Mouse (Mus musculus) frontal cortex, postnatal 14 days (tissue): ENCODE results near the gene Rin2.
A peak's percentile ranks its signal among the peaks of the same experiment; 100 is the strongest.

ENCODE experiments used
- DNase-seq, 2 experiments: peaks; one replicate each; pipeline ENCODE4 v3.0.0; 2022; ENCODE audit warnings: low spot score in 2 of 2

Rin2 gene

DNA sequence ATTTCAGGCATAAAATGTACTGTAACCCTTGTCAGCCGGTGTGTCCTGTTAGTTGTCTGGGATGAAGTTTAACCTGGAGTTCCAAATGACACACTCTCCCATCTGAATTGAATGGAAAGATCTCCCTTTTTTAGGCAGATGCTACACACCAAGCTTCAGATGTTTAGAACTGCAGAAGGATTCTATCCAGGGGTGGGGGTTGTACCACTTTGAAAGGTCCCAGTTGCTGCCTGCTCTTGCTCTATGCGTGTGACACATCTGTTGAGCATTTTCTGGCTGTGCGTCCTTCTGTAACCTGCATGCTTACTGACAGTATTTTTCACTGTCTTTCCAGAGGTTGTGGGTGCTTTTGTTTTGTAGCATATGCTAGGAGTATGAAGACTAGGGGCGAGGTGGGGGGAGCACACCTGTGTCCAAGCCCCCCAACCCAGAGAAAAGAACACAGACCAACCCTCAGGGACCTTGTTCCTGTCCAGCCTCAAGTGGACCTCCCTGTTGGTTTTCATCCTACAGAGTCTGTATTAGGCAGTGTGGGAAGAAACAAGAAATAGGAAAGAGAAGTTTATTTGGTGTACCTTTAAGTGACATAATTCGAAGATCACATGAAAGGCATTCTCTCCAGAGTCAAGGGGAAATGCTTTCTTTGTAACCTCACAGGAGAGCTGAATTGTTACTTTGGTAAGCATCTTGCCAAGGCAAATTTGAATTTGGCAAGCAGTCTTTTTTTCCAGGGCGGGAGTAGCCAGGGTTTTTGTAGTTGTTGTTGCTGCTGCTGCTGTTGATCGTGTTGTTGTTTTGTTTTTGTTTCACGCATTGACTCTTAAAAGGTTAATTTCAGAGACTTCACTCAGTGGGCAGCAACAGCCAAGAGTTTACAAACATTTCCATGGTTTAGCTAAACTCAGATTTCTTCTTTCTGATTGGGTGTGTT lies 186.4 kb downstream of the Rin2 start:
- DNase-seq, result no peak

DNA sequence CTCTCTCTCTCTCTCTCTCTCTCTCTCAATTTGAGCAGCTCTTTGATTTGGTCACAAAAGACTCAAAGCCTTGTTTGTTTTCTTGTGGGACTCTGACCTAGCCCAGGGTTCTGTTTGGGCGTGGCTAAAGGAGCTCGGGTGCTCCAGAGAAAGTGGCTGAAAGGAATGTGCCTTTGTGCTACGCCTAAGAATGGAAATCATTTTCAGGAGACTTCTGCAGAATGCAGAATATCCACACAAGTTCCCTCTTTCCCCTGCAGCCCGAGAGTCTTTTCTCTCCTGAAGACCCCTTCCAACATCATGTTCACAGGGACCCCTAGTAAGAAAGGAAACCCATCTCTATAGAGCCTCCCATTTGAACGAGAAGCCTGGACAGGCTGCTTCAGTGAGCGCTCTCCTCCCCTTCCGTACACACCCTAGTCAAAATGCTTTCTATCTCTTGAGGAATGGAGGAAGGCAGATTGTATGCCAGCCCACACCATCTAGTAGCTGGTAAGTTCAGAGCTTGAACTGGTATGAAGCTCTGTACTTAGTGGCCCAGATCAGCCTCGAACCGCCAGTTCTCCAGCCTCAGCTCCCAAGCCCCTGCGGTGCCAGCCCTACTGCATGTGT lies 187.3 kb downstream of the Rin2 start:
- DNase-seq, result no peak

GRCm38 (mm10) chr2:145865344-145865743 lies 190.3 kb downstream of the Rin2 start:
- no peak for DNase-seq

DNA sequence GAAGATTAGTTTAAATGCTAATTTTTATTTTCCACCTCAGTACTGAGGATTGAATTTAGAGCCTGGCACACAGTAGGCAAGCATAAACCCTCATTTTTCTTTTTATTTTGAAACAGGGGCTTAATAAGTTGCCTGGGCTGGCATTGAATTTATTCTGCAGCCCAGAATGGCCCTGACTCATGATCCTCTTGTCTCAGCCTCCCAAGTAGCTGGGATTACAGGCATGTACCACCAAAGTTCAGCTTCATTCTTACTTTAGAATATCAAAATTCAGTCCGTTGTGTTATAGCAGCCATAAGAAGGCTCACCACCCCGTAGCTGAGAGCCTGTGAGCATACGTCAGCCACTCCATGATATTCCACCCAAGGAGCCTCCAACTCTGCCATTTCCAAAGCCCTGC lies 191.2 kb downstream of the Rin2 start:
- no peak for DNase-seq

- no peak for DNase-seq
Observed at GRCm38 (mm10) chr2:145866695-145867449, 191.9 kb downstream of the Rin2 start.

DNA sequence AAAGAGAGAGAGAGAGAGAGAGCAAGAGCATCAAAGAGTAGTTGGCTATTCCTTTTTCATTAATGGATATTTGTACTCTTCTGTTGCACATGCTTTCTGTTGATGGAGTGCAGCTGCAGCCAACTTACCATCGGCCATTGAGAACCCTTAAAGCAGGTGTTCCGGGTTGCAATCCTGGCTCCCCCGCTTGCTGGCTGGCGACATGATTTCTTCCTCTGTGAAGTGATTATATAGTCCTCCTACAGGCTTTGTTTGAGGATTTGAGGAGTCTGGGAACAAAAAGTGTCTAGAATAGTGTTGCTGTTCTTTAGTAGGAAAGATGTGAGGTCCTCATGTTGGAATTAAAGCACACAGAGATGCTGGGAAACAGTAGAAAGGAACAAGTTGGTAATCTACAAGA lies 196.3 kb downstream of the Rin2 start:
- no peak for DNase-seq

DNA sequence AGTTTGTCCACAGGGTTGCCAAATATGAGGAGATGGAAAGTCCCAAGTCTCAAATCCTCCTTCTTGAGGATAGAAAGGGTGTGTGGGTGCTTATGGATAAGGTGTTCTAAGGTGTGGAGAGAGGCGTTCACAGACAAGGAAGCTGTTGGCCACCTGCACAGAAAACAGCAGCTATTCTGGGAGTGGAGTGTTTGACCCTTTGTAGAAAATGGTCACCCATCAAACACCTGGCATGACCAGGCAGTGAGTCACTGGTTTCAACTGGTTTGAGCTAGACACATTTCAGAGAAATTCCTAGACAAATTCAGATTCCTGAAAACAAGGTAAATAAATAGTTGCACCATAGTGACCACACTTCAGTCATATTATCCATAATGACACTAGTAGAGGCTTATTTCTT lies 197.1 kb downstream of the Rin2 start:
- no peak for DNase-seq

GRCm38 (mm10) chr2:145873953-145874352 lies 198.9 kb downstream of the Rin2 start:
- no peak for DNase-seq

- DNase-seq, result no peak
Observed at GRCm38 (mm10) chr2:145874879-145875482, 200.0 kb downstream of the Rin2 start.

GRCm38 (mm10) chr2:145877191-145877590 lies 202.2 kb downstream of the Rin2 start:
- DNase-seq, result no peak

- DNase-seq, result no peak
Observed at GRCm38 (mm10) chr2:145880887-145881747, 206.1 kb downstream of the Rin2 start.

DNA sequence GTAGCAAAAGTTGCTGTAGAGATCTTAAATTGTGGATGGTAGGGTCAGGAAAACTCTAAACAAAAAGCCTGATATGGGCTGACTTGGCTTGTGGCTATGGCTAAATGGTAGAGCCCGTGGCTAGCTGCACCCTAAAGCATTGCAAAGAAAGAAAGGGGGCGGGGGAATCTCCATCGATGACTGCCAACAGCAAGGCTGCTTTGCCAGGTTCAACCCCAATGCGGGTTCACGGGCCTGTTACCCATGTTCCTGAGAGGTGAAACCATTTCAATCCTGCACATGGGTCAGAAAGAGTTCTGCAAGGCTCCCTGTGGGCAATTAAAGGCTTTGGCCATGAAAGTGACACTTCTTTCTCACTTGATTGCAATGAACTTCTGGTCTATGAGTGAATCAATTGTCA lies 206.9 kb downstream of the Rin2 start:
- DNase-seq, result no peak

DNA sequence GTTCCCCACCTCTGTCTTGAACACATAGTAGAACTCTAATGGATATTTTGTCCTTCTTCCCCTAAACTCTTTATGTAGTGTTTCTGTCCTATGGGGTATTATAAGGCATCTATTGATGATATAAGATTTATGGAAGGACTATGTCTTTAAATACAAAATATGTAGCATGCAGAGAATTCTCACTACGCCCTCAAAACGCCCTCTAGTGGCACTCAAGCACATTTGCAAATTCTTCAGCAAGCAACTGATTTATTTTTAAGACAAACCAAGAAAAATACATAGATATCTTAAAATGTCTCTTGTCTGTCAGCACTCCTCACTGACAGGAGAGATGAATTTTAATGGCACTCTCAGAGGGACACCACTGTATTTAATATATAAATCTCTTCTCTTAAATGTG lies 207.4 kb downstream of the Rin2 start:
- no peak for DNase-seq

DNA sequence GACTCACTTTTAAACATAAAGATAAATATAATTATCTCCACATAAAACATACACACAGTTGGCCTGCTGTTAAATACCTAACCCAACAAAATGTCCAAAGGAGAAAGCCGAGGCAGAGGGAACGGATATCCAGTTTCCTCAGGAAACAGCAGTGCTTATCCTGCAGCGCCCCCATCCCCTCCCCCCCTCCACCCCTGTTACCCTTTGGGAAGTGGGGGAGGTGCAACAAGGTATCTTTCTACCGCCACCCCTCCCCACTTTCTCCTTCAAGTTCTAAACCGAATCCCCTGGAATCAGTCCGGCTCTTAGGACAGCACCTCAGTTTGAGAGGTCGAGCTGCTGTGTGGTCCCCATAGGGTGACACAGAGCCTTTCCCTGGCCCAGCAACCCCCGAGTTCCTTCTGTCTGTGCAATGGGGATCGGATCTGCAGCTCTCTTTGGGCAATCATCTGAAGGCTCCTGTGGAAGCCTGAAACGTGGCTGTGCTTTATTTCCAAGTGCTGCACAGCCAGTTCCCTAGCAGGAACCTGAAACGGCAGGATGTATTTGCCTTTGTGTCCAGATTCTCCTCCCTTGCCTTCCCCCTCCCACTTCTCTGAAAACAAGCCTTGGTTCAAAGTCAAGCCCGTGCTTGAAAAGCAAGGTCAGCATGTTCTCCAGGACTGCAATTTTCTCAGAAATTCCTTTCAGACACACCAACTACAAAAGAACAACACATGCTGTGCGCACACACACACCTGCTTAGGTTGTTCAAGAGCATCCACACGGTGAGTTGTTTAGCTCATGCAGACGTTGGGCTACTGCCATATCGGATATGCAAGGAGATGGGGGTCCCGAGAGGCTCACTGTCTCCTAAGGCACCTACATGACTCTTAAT lies 209.3 kb downstream of the Rin2 start:
- DNase-seq, result no peak

DNA sequence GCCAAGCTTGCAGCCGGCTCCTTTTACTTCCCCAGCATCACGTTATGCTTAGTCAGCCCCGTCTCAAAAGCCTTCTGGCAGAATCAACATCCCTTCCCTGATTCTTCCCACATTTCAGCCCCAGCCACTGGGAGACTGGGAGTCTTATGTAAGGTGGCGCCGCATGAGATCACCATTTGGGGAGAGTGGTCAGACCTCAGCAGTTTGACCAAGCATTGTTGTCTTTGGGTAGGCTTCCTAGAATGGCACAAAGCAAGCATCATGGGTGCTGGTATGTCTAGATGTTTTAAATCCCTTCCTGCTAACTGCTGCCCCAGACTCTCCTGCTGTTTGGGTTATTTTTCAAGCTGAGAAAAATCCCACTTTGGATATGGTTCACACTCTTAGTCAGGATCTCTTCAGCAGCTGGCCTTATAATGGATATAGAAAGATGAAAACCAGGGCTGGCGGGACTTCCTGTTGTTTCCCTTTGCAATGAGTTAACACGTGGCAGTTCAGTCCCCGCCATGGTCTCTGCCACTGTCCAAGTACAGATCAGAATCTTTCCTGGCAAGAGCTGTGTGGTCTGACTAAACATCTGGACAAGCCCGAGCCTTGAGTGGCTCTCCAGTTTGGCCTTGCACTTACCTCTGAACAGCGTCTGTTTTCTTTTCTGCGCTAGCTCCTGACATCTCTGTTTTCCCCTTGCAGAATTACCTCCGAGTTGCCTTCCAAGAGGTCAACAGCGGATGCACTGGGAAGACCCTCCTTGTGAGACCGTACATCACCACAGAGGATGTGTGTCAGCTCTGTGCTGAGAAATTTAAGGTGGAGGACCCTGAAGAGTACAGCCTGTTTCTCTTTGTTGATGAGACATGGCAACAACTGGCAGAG lies 210.1 kb downstream of the Rin2 start:
- DNase-seq, result no peak

DNA sequence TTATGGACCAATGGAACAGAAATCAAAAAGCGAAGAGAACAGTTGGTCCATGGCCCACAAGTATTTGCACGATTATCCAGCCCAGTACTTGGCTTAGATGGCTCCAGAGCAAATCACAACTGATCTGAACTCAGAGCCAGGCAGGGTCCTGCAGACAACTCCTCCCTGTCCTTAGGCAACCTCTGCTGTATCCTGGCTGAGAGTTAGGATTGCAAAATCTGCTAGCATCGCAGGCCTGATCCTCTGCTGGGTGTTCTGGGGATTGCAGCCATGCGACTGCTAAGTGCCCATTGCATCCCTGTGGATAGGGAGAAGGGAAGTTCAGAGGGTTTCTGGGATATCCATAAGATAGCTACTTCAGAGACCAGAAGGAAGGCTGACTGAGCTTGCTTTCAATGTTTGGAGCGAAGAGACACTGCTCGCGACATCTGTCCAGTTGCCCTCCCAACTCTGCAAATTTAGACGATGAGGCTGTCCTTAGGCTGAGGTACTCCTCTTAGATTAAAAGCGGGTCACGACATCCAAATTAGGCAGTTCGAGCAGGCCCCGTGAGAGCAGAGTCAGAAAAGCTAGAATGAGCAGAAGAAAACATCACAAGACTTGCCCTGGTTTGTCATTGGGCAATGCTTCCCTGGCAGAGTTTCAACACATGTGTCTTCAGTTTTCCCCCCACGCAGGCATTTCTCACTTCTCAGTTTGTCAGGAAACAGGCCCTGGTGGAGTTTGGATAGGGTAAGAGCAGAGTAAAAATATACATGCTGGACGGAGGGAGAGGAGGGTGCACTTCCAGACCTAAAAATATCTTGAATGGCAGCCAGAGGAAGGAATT lies 213.1 kb downstream of the Rin2 start:
- peak; percentile 45 to 64 for DNase-seq

DNA sequence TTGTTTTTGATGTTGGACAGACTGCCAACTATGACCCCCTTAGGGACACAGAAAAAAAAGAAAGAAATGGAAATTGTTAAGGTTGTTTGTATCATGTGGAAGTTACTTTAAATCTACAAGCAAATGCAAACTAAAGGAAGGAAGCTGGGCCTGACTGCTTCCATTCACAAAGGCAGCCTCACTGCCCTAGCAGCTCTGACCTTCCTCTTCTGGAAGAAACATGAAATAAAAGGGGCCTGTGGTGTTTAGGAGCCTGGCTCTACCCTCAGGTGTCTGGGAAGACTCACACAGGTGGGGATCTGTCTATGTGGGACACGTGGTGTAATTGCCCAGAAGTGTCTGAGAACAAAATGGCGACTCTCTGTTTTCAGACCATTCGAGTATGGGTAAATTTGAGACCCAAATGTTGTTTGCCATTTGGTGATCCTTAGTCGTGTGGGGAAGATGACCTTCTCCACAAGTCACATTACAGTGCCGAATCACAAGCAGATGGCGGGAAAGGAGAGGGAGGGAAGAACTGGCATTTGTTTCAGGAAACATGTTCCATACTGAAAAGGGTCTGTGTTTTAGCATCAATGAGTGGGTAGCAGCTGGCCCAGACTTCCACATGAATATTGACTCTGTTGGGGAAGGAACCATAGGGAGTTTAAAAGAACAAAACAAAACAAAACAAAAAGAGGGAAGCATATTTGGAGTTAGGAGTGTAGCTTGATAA lies 213.9 kb downstream of the Rin2 start:
- no peak for DNase-seq

GRCm38 (mm10) chr2:145890571-145890970 lies 215.6 kb downstream of the Rin2 start:
- DNase-seq, result no peak
